In the genomic region with DNA sequence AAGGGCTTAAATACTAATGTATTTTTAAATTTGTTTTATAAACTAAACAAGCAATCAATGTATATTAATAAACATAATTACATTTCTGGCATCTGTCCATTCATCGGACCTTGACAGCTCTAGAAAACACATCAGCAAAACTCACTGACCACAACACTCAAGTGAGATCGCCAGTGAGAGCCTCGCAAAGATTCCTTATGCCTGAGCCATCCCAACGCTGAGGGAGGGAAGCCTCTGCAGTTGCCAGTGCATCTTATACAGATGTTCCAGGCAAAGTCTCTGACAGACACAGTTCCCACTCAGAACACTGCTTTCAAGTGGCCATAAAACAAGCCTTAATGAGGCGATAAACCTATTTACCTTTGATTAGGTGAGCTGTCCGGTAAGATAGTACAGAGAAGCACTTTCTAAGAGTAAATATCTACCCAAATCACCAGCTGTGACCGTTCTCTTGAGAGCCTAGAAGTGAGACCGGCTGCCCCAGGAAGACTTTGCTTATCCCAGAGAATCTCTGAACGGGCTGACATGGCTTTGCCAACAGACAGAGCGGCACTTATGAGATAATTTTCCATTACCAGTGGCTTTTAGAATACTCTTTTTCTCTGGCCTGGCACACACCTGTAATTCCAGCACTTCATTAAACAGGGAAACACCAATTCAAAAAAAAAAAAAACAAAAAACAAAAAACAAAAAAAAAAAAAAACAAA, we compare ENCODE assay signal across 16 mouse cellular contexts.
DNase-seq lines count a peak whose midpoint lies in the region; ATAC-seq and TF ChIP-seq lines count a peak whose summit lies in the region.
"Had no signal": no experiment of that assay in that cellular context is flagged by ENCODE, and none has a peak within 500 bp of the region (broad histone marks: within the 10 kb centered on the region; RNA-seq: fewer than 3 reads in every experiment).

No protein-coding gene starts in this region.

- H3K4me1 ChIP-seq in heart, embryonic 11.5 days (ENCODE audit: control insufficient read depth, insufficient read depth, low read length), result peaks cover 65% of the 10 kb centered on the region
- H3K4me1 ChIP-seq in MEL (ENCODE audit: control insufficient read depth in 1 of 2, insufficient read depth in 2 of 2, low read length in 2 of 2), result peaks cover 33 to 48% of the 10 kb centered on the region in 2 experiments
- peaks cover 61 to 62% of the 10 kb centered on the region in 2 experiments for H3K4me1 ChIP-seq in liver, embryonic 14.5 days (replicated peaks; ENCODE audit: control insufficient read depth in 2 of 2, insufficient read depth in 2 of 2, low read length in 1 of 2)

- H3K4me3 ChIP-seq in heart, embryonic 11.5 days (ENCODE audit: low read depth, low read length), result no peak overlapping the region
- H3K4me3 ChIP-seq in MEL (ENCODE audit: control insufficient read depth in 1 of 2, insufficient read depth in 1 of 2, low read depth in 2 of 2, low read length in 2 of 2), result no peak overlapping the region
- H3K4me3 ChIP-seq in liver, embryonic 14.5 days (ENCODE audit: insufficient read depth in 1 of 2, low read depth in 2 of 2, low read length in 2 of 2), result no peak overlapping the region
- H3K4me3 ChIP-seq: embryonic facial prominence, embryonic 12.5 days; forebrain, embryonic 12.5 days; hindbrain, embryonic 12.5 days; intestine, embryonic 15.5 days; limb, embryonic 15.5 days had no signal

- TF ChIP-seq POLR2A in MEL (IDR thresholded peaks at IDR 0.05; ENCODE audit: control insufficient read depth in 1 of 2, insufficient read depth in 1 of 2, low read depth in 1 of 2, low read length in 2 of 2, poor library complexity in 1 of 2), result no peak

- H3K79me2 ChIP-seq in MEL (ENCODE audit: control insufficient read depth, insufficient read depth, low read length, poor library complexity), result peaks cover 31% of the 10 kb centered on the region

- intact Hi-C loops in heart, postnatal 14 days (cut with DNase I), result no loop called here

- ATAC-seq in heart, embryonic 11.5 days (replicated peaks; ENCODE audit: insufficient number of reproducible peaks, low FRiP score, low TSS enrichment), result no peak
- ATAC-seq in liver, embryonic 14.5 days (ENCODE audit: insufficient read depth), result peak; percentile 11; the same call in 1 of the 2 replicates
- no peak for ATAC-seq in monocyte, adult 5-6 weeks (replicated peaks; ENCODE audit: insufficient number of reproducible peaks, low FRiP score, low TSS enrichment, poor library complexity, severe bottlenecking)
- ATAC-seq: intestine, embryonic 15.5 days had no signal

- no peak overlapping the region for H3K9ac ChIP-seq in heart, embryonic 11.5 days (ENCODE audit: low read depth, low read length)
- no peak overlapping the region for H3K9ac ChIP-seq in MEL (ENCODE audit: control insufficient read depth, low read depth, low read length, poor library complexity, severe bottlenecking)
- H3K9ac ChIP-seq in liver, embryonic 14.5 days (replicated peaks), result peak overlapping the region; percentile 52
- H3K9ac ChIP-seq: embryonic facial prominence, embryonic 12.5 days; forebrain, embryonic 12.5 days; hindbrain, embryonic 12.5 days; intestine, embryonic 15.5 days; limb, embryonic 15.5 days had no signal

- H3K27ac ChIP-seq in heart, embryonic 11.5 days (ENCODE audit: low read depth, low read length), result peak overlapping the region; percentile 54
- H3K27ac ChIP-seq in MEL (ENCODE audit: control insufficient read depth, low read depth, low read length), result no peak overlapping the region
- H3K27ac ChIP-seq in liver, embryonic 14.5 days, result peak overlapping the region; percentile 94
- H3K27ac ChIP-seq: embryonic facial prominence, embryonic 12.5 days; hindbrain, embryonic 12.5 days; intestine, embryonic 15.5 days; limb, embryonic 15.5 days had no signal

- no peak for DNase-seq in heart, postnatal 14 days
- DNase-seq in 3T3-L1 (ENCODE audit: low read depth, low spot score), result peak; percentile 66
- DNase-seq in MEL (ENCODE audit: low read depth, low spot score), result no peak
- DNase-seq in liver, embryonic 14.5 days (ENCODE audit: low read depth in 3 of 3, low spot score in 3 of 3), result no peak
- no peak for DNase-seq in right cerebral cortex, adult 2 months (ENCODE audit: low spot score in 2 of 2)
- DNase-seq: kidney, postnatal 10 days; layer of hippocampus, adult 9-11 months; lung, postnatal 36 days; midbrain, embryonic 14.5 days had no signal

- no peak for TF ChIP-seq EP300 in MEL (IDR thresholded peaks at IDR 0.05; ENCODE audit: low read depth in 1 of 2, low read length in 2 of 2)
- no peak for TF ChIP-seq EP300 in liver, embryonic 14.5 days (IDR thresholded peaks at IDR 0.05; ENCODE audit: low read depth)

- TF ChIP-seq CTCF in MEL (IDR thresholded peaks at IDR 0.05 in 2 of 3, conservative IDR thresholded peaks at IDR 0.05 in 1 of 3; ENCODE audit: control insufficient read depth in 1 of 3, insufficient read depth in 1 of 3, low read depth in 2 of 3, low read length in 3 of 3, poor library complexity in 1 of 3, severe bottlenecking in 1 of 3), result no peak
- TF ChIP-seq CTCF in liver, embryonic 14.5 days (IDR thresholded peaks at IDR 0.05; ENCODE audit: low read depth), result no peak

- WGBS in heart, embryonic 11.5 days (ENCODE audit: insufficient replicate concordance), result 48% methylated on average over 10 of the region's 10 CpGs
- WGBS in liver, embryonic 14.5 days (ENCODE audit: insufficient replicate concordance), result 36% methylated on average over 10 of the region's 10 CpGs

- H3K9me3 ChIP-seq in heart, embryonic 11.5 days (replicated peaks; ENCODE audit: control insufficient read depth, low read length), result no peaks in the 10 kb centered on the region
- H3K9me3 ChIP-seq in MEL (replicated peaks; ENCODE audit: insufficient read depth, low read length), result no peaks in the 10 kb centered on the region
- no peaks in the 10 kb centered on the region for H3K9me3 ChIP-seq in liver, embryonic 14.5 days (ENCODE audit: control insufficient read depth, low read length)
- H3K9me3 ChIP-seq: embryonic facial prominence, embryonic 12.5 days; forebrain, embryonic 12.5 days; hindbrain, embryonic 12.5 days; intestine, embryonic 15.5 days; limb, embryonic 15.5 days had no signal

- H3K36me3 ChIP-seq in heart, embryonic 11.5 days (ENCODE audit: control insufficient read depth, insufficient read depth, low read length), result no peaks in the 10 kb centered on the region
- peaks cover 0 to 57% of the 10 kb centered on the region in 2 experiments; a peak in 3 of 4 replicates for H3K36me3 ChIP-seq in MEL (ENCODE audit: control insufficient read depth in 1 of 2, insufficient read depth in 2 of 2, low read length in 2 of 2)
- no peaks in the 10 kb centered on the region; the same call in 1 of the 2 replicates for H3K36me3 ChIP-seq in liver, embryonic 14.5 days (replicated peaks; ENCODE audit: control insufficient read depth, insufficient read depth, low read depth)
- H3K36me3 ChIP-seq: embryonic facial prominence, embryonic 12.5 days; forebrain, embryonic 12.5 days; hindbrain, embryonic 12.5 days; intestine, embryonic 15.5 days; limb, embryonic 15.5 days had no signal

- 0 out of 2 replicates have a peak overlapping the region, but pooled peaks have one; percentile 37 for H3K4me2 ChIP-seq in heart, embryonic 11.5 days
- H3K4me2 ChIP-seq in liver, embryonic 14.5 days (ENCODE audit: low read depth), result peak overlapping the region; percentile 73
- H3K4me2 ChIP-seq: embryonic facial prominence, embryonic 12.5 days; forebrain, embryonic 12.5 days; hindbrain, embryonic 12.5 days; intestine, embryonic 15.5 days; limb, embryonic 15.5 days had no signal

- no peaks in the 10 kb centered on the region for H3K27me3 ChIP-seq in heart, embryonic 11.5 days (ENCODE audit: control insufficient read depth, insufficient read depth, low read length)
- no peaks in the 10 kb centered on the region for H3K27me3 ChIP-seq in MEL (ENCODE audit: control insufficient read depth in 1 of 2, insufficient read depth in 2 of 2, low read length in 2 of 2)
- no peaks in the 10 kb centered on the region for H3K27me3 ChIP-seq in liver, embryonic 14.5 days (ENCODE audit: control insufficient read depth, insufficient read depth, low read length)
- H3K27me3 ChIP-seq: embryonic facial prominence, embryonic 12.5 days; forebrain, embryonic 12.5 days; hindbrain, embryonic 12.5 days; intestine, embryonic 15.5 days had no signal

- no peak for TF ChIP-seq RAD21 in MEL (IDR thresholded peaks at IDR 0.05; ENCODE audit: low read depth, low read length)

TF ChIP-seq in MEL, 35 proteins besides CTCF, POLR2A, EP300 and RAD21:
- TF ChIP-seq ZMIZ1 (IDR thresholded peaks at IDR 0.05; ENCODE audit: low read depth, low read length) (no peak), ZNF384 (IDR thresholded peaks at IDR 0.05; ENCODE audit: low read depth, low read length) (0 out of 2 replicates have a peak, but pooled peaks have one; percentile 40)
